Mouse (Mus musculus) stomach, embryonic 16.5 days (tissue): ENCODE data around the gene Znrf3. TPM values are rescaled to one million over a fixed set of nuclear protein-coding genes. Genes with fewer than 3 reads are reported as not detected.

Source experiments
- ATAC-seq: fragments of 200-750 bp; cut with Nextera tagmentation; 2 replicates; pipeline ENCODE4 v1.8.0; 2017; ENCODE audit warnings: moderate number of reproducible peaks, moderate TSS enrichment; ENCODE audit not compliant: insufficient read depth, low FRiP score
- H3K27ac ChIP-seq: fragments of 300-500 bp; sonication (generic); 2 replicates; pipeline ENCODE4 v1.5.1; 2014; ENCODE audit warnings: low read length
- H3K27me3 ChIP-seq: fragments of 300-500 bp; sonication (generic); 2 replicates; pipeline ENCODE4 v1.6.1; 2014; ENCODE audit warnings: low read length, control low read depth, mixed read lengths; ENCODE audit not compliant: control insufficient read depth, insufficient read depth
- H3K36me3 ChIP-seq: fragments of 300-500 bp; sonication (generic); 2 replicates; pipeline ENCODE4 v1.6.1; 2014; ENCODE audit warnings: low read length; ENCODE audit not compliant: control insufficient read depth, insufficient read depth
- H3K4me1 ChIP-seq: fragments of 300-500 bp; sonication (generic); 2 replicates; pipeline ENCODE4 v1.6.1; 2014; ENCODE audit warnings: low read length, control low read depth, mixed read lengths; ENCODE audit not compliant: control insufficient read depth, insufficient read depth
- H3K4me2 ChIP-seq: fragments of 300-500 bp; sonication (generic); 2 replicates; pipeline ENCODE4 v1.6.1; 2014; ENCODE audit warnings: low read depth, low read length, mixed read lengths
- H3K4me3 ChIP-seq: fragments of 300-500 bp; sonication (generic); replicated peaks from 2 replicates; pipeline ENCODE4 v1.5.1; 2014; ENCODE audit warnings: mild to moderate bottlenecking, low read length
- H3K9ac ChIP-seq: fragments of 300-500 bp; sonication (generic); 2 replicates; pipeline ENCODE4 v1.6.1; 2014; ENCODE audit warnings: low read length
- H3K9me3 ChIP-seq: fragments of 300-500 bp; sonication (generic); replicated peaks from 2 replicates; pipeline ENCODE4 v1.6.1; 2016; ENCODE audit warnings: low read length, control low read depth; ENCODE audit not compliant: control insufficient read depth
- WGBS: fragments of 180-500 bp; shearing (Covaris S2); extraction: QIAGEN DNeasy Blood & Tissue Kit; methylation state at CpG from one replicate; pipeline ENCODE4 v1.1.7; 2014; 5-methylcytosine and 5-hydroxymethylcytosine counted together
- polyA plus RNA-seq: library from polyadenylated mRNA; unstranded; fragments of >200 nt; fragmentation: Nextera tagmentation; extraction: Ambion mirVana; gene quantifications from 2 replicates; pipeline ENCODE4 v1.2.1, GENCODE M21; 2015

Znrf3 gene
- polyA plus RNA-seq, 1 experiment from 2014 or later, result 13.3 TPM

- no peaks in the 10 kb centered on the region for H3K27me3 ChIP-seq
- no peak for ATAC-seq
- no peaks in the 10 kb centered on the region for H3K36me3 ChIP-seq
- no peaks in the 10 kb centered on the region for H3K9me3 ChIP-seq
- H3K4me3 ChIP-seq, result no peak overlapping the region
- no peak overlapping the region for H3K27ac ChIP-seq
- H3K4me1 ChIP-seq, result no peaks in the 10 kb centered on the region
- no peak overlapping the region for H3K4me2 ChIP-seq
- WGBS, result 76% methylated on average over 2 of the region's 2 CpGs
- no peak overlapping the region for H3K9ac ChIP-seq
Observed at GRCm38 (mm10) chr11:5382652-5383051, 62.0 kb downstream of the Znrf3 start.

GRCm38 (mm10) chr11:5381226-5381625, 63.4 kb downstream of the Znrf3 start:
- Histone ChIP-seq H3K27me3 (no peaks in the 10 kb centered on the region), H3K36me3 (no peaks in the 10 kb centered on the region), H3K4me2 (no peak overlapping the region), H3K27ac (no peak overlapping the region), H3K9ac (no peak overlapping the region), H3K4me3 (no peak overlapping the region), H3K9me3 (no peaks in the 10 kb centered on the region), H3K4me1 (no peaks in the 10 kb centered on the region)
- 71% methylated on average over 5 of the region's 5 CpGs for WGBS
- no peak for ATAC-seq

- Histone ChIP-seq H3K9ac (no peak overlapping the region), H3K27me3 (no peaks in the 10 kb centered on the region), H3K4me2 (no peak overlapping the region), H3K4me1 (no peaks in the 10 kb centered on the region), H3K36me3 (no peaks in the 10 kb centered on the region), H3K9me3 (no peaks in the 10 kb centered on the region), H3K27ac (no peak overlapping the region), H3K4me3 (no peak overlapping the region)
- 43% methylated on average over 3 of the region's 3 CpGs for WGBS
- ATAC-seq, result peak; percentile 47; the same call in 1 of the 2 replicates
Observed at GRCm38 (mm10) chr11:5380275-5380674, 64.4 kb downstream of the Znrf3 start.

GRCm38 (mm10) chr11:5369176-5369575, 75.5 kb downstream of the Znrf3 start:
- H3K9me3 ChIP-seq, result no peaks in the 10 kb centered on the region
- WGBS, result 42% methylated on average over 10 of the region's 10 CpGs

GRCm38 (mm10) chr11:5368492-5368891, 76.2 kb downstream of the Znrf3 start:
- ATAC-seq, result no peak
- no peak overlapping the region for H3K4me2 ChIP-seq
- no peak overlapping the region for H3K9ac ChIP-seq
- no peak overlapping the region for H3K27ac ChIP-seq
- H3K36me3 ChIP-seq, result no peaks in the 10 kb centered on the region
- H3K4me3 ChIP-seq, result no peak overlapping the region
- no peaks in the 10 kb centered on the region for H3K27me3 ChIP-seq
- 0 out of 2 replicates have a peak, but pooled peaks cover 4% of the 10 kb centered on the region for H3K4me1 ChIP-seq
- no peaks in the 10 kb centered on the region for H3K9me3 ChIP-seq

More at GRCm38 (mm10) chr11:5369176-5369575, 75.5 kb downstream of the Znrf3 start:
- no peak overlapping the region for H3K4me2 ChIP-seq
- H3K4me3 ChIP-seq, result no peak overlapping the region
- ATAC-seq, result no peak
- H3K9ac ChIP-seq, result no peak overlapping the region
- 0 out of 2 replicates have a peak, but pooled peaks cover 4% of the 10 kb centered on the region for H3K4me1 ChIP-seq
- H3K27ac ChIP-seq, result no peak overlapping the region
- H3K27me3 ChIP-seq, result no peaks in the 10 kb centered on the region
- H3K36me3 ChIP-seq, result no peaks in the 10 kb centered on the region

- no peaks in the 10 kb centered on the region for H3K36me3 ChIP-seq
- no peak overlapping the region for H3K4me2 ChIP-seq
- no peaks in the 10 kb centered on the region for H3K9me3 ChIP-seq
- WGBS, result 95% methylated on average over 2 of the region's 2 CpGs
- H3K27me3 ChIP-seq, result no peaks in the 10 kb centered on the region
- no peak for ATAC-seq
- H3K9ac ChIP-seq, result no peak overlapping the region
- H3K4me3 ChIP-seq, result no peak overlapping the region
- H3K27ac ChIP-seq, result no peak overlapping the region
- no peaks in the 10 kb centered on the region; the same call in 1 of the 2 replicates for H3K4me1 ChIP-seq
Observed at GRCm38 (mm10) chr11:5355266-5355764, 89.3 kb downstream of the Znrf3 start.

- ATAC-seq, result no peak
- WGBS, result 55% methylated on average over 1 of the region's 1 CpGs
Observed at GRCm38 (mm10) chr11:5354753-5355152, 89.9 kb downstream of the Znrf3 start.

GRCm38 (mm10) chr11:5353032-5353431, 91.6 kb downstream of the Znrf3 start:
- Histone ChIP-seq H3K4me3 (no peak overlapping the region), H3K9ac (no peak overlapping the region), H3K36me3 (no peaks in the 10 kb centered on the region), H3K27ac (no peak overlapping the region), H3K4me2 (no peak overlapping the region), H3K4me1 (no peaks in the 10 kb centered on the region; the same call in 1 of the 2 replicates), H3K9me3 (no peaks in the 10 kb centered on the region), H3K27me3 (no peaks in the 10 kb centered on the region)
- no peak for ATAC-seq

More at GRCm38 (mm10) chr11:5354753-5355152, 89.9 kb downstream of the Znrf3 start:
- no peak overlapping the region for H3K4me2 ChIP-seq
- H3K27me3 ChIP-seq, result no peaks in the 10 kb centered on the region
- H3K4me1 ChIP-seq, result no peaks in the 10 kb centered on the region; the same call in 1 of the 2 replicates
- H3K36me3 ChIP-seq, result no peaks in the 10 kb centered on the region
- no peaks in the 10 kb centered on the region for H3K9me3 ChIP-seq
- no peak overlapping the region for H3K9ac ChIP-seq
- no peak overlapping the region for H3K27ac ChIP-seq
- no peak overlapping the region for H3K4me3 ChIP-seq

GRCm38 (mm10) chr11:5349483-5349882, 95.2 kb downstream of the Znrf3 start:
- Histone ChIP-seq H3K4me3 (no peak overlapping the region), H3K27me3 (no peaks in the 10 kb centered on the region), H3K9ac (no peak overlapping the region), H3K27ac (no peak overlapping the region), H3K36me3 (no peaks in the 10 kb centered on the region), H3K4me2 (no peak overlapping the region), H3K9me3 (no peaks in the 10 kb centered on the region), H3K4me1 (peaks cover 13% of the 10 kb centered on the region; the same call in 1 of the 2 replicates)
- ATAC-seq, result no peak
- WGBS, result 96% methylated on average over 5 of the region's 5 CpGs
